Mouse (Mus musculus) large intestine, adult 2 months (tissue): Measurements from ENCODE around the gene Ring1. TPM values are rescaled to one million over a fixed set of nuclear protein-coding genes. Genes with fewer than 3 reads are reported as not detected.
"Not testable (repeated sequence)": the region's sequence is repeated elsewhere in the genome, so short reads cannot be mapped to it uniquely, and the experiment has no call there.

ENCODE experiments used
- DNase-seq: peaks from one replicate; pipeline ENCODE4 v3.0.0-alpha.2; 2012; ENCODE audit warnings: low read depth, low spot score
- WGBS: fragments of 180-500 bp; shearing (Covaris S2); methylation state at CpG from one replicate; pipeline ENCODE4 v1.1.7; 2018; 5-methylcytosine and 5-hydroxymethylcytosine counted together
- polyA plus RNA-seq: library from polyadenylated mRNA; depleted of rRNA; stranded (reverse); fragments of >200 nt; gene quantifications from 2 replicates; pipeline ENCODE4 v1.2.3, GENCODE M21; 2012

The Ring1 gene
- polyA plus RNA-seq, 1 experiment, result 17.0 TPM

- 75% methylated on average over 21 of the region's 21 CpGs for WGBS
- DNase-seq, result no peak
Measured at GRCm38 (mm10) chr17:34029890-34030595, 5.6 kb upstream of the Ring1 start.

DNA sequence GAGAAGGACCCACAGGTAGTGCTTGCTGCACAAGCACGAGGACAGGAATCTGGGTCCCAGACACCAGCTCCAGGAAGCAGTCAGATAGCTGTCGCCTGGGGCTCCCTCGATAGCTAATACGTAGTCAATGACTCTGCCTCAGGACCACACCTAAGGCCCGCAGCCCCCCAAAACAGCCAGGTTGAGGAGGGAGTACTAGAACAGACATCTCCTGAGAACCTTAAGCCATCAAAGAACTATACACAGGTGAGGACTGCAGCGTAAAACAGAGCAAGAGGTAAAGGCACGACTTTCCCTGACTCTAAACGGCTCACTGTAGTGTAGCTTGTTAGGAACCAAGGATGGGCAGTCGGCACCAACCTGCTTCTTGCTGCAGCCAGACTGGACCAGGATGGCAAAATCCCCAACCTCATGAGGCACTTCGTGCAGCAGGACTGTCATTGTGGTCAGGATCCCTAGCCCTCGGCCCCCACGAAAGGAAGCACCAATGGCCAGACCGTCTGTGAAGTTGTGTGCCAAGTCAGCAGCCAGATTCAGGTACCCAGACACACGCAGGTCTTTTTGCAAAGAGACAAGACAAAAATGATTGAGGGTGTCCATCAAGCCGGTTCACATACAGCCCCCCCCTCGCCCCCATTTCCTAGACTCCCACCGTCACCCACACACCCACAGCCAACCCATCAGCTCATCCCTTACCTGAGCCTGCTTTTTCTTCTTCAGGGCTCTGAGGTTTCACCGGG, 4.8 kb upstream of the Ring1 start:
- WGBS, result 86% methylated on average over 18 of the region's 18 CpGs
- no peak for DNase-seq

GRCm38 (mm10) chr17:34028501-34029149, 4.1 kb upstream of the Ring1 start:
- WGBS, result 85% methylated on average over 17 of the region's 17 CpGs
- no peak for DNase-seq

GRCm38 (mm10) chr17:34027656-34028223, 3.3 kb upstream of the Ring1 start, which contains the start of gene H2-Ke6:
TSS of gene H2-Ke6 (minus strand) at chr17:34028060.
- under 1% methylated on average over 49 of the region's 49 CpGs for WGBS
- peak; percentile 58 for DNase-seq

- WGBS, result 16% methylated on average over 36 of the region's 36 CpGs
- no peak for DNase-seq
Measured at GRCm38 (mm10) chr17:34026917-34027655, 2.6 kb upstream of the Ring1 start.

DNA sequence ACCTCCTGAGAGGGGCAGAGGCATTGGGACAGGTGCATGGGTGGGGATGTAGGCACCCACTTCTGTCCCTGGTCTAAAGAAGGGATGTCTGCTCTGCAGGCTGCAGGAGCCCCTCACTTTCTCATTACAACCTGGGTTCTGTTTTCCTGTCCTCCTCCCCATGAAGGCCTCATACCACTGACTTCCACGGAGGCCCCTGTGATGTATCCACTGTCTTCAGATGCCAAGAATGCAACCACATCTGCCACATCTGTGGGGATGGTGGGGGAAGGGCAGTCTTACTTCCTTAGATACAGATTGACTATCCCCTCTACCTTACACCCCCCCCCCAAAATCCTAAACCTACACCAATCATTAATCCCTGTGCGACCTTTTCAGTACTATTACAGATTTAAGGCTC, 1.7 kb upstream of the Ring1 start:
- 68% methylated on average over 2 of the region's 2 CpGs for WGBS
- DNase-seq, result no peak

DNA sequence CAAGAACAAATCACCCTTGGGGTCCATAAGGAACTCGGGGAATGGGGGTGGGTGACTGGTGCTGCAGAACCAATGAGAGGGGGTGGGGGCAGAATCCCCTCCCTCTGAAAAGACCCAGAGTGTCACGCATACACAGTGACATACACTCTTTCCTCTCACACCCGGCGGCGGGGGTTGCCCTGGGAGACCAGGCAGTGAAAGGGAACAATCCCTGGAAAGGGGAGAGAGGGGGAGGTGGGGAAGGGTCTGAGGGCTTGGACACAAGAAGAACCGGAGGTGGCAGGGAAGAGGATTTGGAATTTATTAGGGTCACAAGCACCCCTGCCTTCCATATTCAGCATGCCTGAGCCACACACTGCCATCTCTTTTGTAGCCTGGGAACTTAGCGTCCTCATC, 1.3 kb upstream of the Ring1 start:
- 60% methylated on average over 7 of the region's 7 CpGs for WGBS

GRCm38 (mm10) chr17:34024861-34025755, 628 bp upstream of the Ring1 start:
- DNase-seq, result no peak
- whole genome bisulfite sequencing, result 2% methylated on average over 57 of the region's 57 CpGs

More for the DNA sequence above, 1.3 kb upstream of the Ring1 start:
- no peak for DNase-seq

- WGBS, result 54% methylated on average over 9 of the region's 9 CpGs
- DNase-seq, result no peak
Measured at GRCm38 (mm10) chr17:34023678-34024077, 802 bp downstream of the Ring1 start.

DNA sequence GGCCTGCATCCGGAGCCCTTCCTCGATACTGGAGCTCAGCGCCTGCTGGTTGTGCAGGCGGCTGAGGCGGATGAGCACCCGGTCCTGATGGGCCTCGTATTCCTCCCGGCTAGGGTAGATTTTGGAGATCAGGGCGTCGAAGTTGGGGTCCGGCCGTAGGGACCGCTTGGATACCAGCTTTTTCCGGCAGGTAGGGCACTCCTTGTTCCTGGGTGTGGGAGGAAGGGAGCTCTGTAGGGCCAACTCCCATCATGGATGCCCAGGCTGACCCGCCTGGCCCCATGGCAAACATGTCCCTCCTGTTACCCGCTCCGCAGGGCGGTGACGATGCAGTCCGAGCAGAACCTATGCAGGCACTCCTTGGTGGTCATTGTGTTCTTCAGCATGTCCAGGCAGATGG, 1.5 kb downstream of the Ring1 start:
- 96% methylated on average over 20 of the region's 20 CpGs for WGBS
- no peak for DNase-seq

DNA sequence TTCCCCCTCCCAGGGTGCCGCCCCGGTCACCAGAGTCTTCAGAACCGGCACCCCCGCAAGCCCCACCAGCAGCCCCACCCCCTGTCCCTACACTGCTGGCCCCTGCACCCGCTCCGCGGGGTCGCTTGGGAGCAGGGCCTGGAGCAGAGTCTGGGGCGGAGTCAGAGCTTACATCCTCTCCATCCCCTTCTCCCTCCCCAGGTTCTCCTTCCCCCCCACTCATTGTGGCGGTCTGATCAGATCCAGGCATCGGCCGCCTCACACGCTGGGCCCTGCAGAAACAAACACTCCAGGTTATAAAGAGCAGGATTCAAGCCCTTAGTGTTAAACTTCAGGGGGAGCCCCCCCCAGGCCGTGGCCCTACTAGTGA, 2.1 kb downstream of the Ring1 start:
- no peak for DNase-seq
- WGBS, result 93% methylated on average over 14 of the region's 14 CpGs

DNA sequence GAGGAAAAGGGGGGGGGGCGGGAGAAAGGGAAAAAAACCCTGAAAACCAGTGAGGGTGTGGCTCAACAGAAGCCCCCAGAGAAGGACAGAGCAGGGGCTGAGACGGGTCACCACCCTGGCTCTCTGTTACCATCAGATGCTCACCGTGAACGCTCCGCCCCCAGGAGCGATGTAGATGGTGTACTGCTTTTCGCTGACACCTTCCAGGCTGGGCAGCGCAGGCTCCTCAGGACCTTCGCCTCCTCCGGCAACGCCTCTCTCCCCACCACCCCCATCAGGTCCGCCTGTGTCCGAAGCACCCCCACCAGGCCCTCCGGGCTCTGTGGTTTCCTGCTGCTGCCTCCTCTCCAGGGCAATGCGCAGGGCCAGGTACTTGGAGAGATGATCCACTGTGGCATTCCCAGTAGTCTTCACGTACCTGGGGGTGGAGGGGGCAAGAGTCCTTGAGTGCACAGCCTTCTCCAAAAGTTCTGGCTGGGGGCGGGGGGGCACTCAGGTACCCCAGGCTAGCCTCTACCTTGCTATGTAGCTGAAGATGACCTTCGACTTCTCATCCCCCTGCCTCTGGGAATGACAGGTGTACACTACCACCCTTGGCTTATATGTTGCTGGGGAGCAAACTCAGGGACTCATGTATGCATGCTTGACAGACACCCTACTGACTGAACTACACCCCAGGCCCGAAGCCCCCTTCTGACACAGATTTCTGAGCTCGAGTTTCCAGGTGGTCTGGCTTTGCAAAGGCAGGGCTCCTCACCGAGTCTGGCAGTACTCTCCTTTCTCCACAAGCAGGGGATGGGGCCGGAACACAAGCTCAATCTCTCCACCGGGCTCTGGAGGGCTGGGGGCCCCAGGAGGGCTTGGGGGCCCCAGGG, 2.7 kb downstream of the Ring1 start:
- WGBS, result 94% methylated on average over 23 of the region's 23 CpGs
- DNase-seq, result no peak

DNA sequence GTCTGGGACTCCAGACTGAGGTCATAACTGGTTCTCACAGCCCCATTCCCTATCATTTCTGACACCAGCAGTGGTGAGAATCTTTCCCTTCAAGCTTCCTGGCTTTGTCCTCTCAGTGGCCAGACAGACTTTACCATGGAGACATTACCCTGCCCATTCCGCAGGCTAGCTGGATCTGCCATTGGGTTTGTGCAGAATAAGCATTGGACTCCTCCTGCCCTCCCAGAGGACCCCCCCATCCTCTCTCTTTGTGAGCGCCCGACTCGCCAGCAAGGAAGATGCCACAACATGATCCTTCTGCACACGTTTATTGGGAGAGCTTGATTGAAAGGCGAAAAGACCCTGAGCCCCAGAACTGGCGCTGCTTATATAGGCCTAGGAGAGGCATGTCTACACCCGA, 11.0 kb downstream of the Ring1 start:
- DNase-seq, result no peak
- 90% methylated on average over 8 of the region's 8 CpGs for WGBS

DNA sequence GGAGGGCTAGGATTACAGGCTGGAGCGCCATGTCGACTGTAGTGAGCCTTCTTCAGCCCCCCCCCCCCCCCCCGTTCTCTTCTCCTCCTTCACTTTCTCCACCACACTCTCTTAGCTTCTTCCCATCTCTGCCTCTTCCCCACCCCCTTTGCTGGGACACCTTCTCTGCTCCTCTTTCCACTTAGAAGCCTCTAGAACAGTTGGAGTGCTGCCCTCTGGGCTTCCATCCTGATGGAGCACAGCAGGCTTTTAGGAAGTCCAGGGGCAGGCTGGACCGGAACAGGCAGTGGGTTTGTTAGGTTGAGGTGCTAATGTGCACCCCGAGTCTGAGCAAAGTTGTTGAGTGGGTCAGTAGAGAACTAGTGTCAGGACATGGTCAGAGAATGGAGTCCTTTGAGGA, 14.3 kb downstream of the Ring1 start:
- WGBS, result 89% methylated on average over 5 of the region's 5 CpGs

GRCm38 (mm10) chr17:34006570-34006969, 17.9 kb downstream of the Ring1 start:
- WGBS, result 43% methylated on average over 2 of the region's 2 CpGs
- DNase-seq, result no peak

More for the DNA sequence above, 14.3 kb downstream of the Ring1 start:
- DNase-seq, result no peak

- DNase-seq, result no peak
- WGBS, result 3% methylated on average over 5 of the region's 5 CpGs
Measured at GRCm38 (mm10) chr17:34003426-34003825, 21.1 kb downstream of the Ring1 start.

DNA sequence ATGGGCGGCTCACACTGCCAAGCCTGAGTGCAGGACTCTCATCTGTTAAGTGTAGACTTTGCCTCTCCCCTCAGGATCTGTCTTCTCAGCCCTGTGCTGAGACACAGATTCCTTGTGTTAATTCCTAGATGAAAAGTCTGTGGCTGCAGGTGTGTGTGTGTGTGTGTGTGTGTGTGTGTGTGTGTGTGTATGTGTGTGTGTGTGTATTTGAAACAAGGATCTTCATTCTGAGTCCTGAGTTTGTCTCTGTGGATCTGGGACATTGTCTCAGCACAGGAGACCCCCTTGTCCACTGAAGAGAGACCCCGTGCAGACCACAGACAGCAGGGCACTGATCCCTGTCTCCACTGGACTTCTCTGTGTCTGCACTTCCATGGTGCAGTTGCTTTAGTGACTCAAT, 23.7 kb downstream of the Ring1 start:
- not testable (repeated sequence) for DNase-seq
- 46% methylated on average over 2 of the region's 2 CpGs for WGBS

DNA sequence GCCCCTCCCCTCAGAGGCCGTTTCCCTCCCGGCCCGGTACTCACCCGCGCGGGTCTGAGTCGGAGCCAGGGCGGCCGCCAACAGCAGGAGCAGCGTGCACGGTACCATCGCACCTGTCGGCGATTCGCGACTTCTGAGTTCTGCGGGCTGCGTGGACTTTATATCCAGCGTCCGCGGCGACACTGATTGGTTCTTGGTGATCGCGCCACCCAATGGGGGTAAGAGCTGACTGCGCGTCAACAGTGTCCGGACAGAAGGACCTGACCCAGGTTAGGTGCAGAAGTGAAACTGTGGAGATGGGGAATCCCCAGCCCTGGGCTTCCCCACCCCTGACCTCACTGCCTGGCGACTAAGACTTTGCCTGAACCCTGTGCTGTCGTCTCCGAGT, 24.3 kb downstream of the Ring1 start, which contains the start of gene H2-K1:
Gene H2-K1 (minus strand): TSS at position 198 of the 388 bp plus-strand sequence.
- peak; percentile 85 for DNase-seq
- WGBS, result under 1% methylated on average over 30 of the region's 30 CpGs
